ENCODE assay signal across 15 mouse cellular contexts in the genomic region with DNA sequence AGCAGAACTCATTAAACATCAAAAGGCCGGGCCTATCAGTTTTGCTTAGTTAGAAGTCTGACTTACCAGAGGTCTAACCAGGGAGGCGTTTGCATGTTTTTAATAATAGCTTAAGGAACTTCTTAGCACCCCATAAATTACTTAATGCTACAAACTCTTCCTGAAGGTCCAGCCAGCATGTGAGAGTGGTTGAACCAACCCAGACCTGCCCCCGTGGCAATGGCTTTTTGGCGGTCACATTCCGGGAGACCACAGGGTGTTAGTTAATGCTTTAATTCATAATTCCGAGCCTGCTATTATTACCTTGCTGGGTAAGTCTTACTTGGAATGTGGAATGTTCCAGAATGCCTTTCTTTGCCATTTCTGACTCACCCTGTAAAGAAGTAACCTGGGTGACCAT.
DNase-seq lines count a peak whose midpoint lies in the region; ATAC-seq lines count a peak whose summit lies in the region.
"Had no signal": no experiment of that assay in that cellular context is flagged by ENCODE, and none has a peak within 500 bp of the region (broad histone marks: within the 10 kb centered on the region; RNA-seq: fewer than 3 reads in every experiment).

No protein-coding gene starts in this region.

- peaks cover 4 to 5% of the 10 kb centered on the region in 2 experiments; a peak in 3 of 4 replicates for H3K4me1 ChIP-seq in heart, embryonic 14.5 days (ENCODE audit: control insufficient read depth in 2 of 2, insufficient read depth in 2 of 2, low read length in 2 of 2)
- no peaks in the 10 kb centered on the region for H3K4me1 ChIP-seq in lung, embryonic 15.5 days
- peaks cover 15% of the 10 kb centered on the region for H3K4me1 ChIP-seq in forebrain, embryonic 15.5 days
- H3K4me1 ChIP-seq: hindbrain, embryonic 15.5 days; liver, embryonic 12.5 days had no signal

- H3K27ac ChIP-seq in heart, embryonic 14.5 days (replicated peaks in 1 of 2; ENCODE audit: control insufficient read depth in 1 of 2, insufficient read depth in 1 of 2, low read depth in 2 of 2, low read length in 2 of 2) = no peak overlapping the region
- no peak overlapping the region for H3K27ac ChIP-seq in lung, embryonic 15.5 days
- no peak overlapping the region for H3K27ac ChIP-seq in forebrain, embryonic 15.5 days (replicated peaks)
- H3K27ac ChIP-seq: hindbrain, embryonic 15.5 days; liver, embryonic 12.5 days had no signal

- 0 out of 2 replicates have a peak overlapping the region, but pooled peaks have one; percentile 22 for H3K4me2 ChIP-seq in heart, embryonic 14.5 days (ENCODE audit: low read length)
- H3K4me2 ChIP-seq in lung, embryonic 15.5 days = 0 out of 2 replicates have a peak overlapping the region, but pooled peaks have one; percentile 1
- peak overlapping the region; percentile 24 for H3K4me2 ChIP-seq in forebrain, embryonic 15.5 days (replicated peaks)
- H3K4me2 ChIP-seq: hindbrain, embryonic 15.5 days; liver, embryonic 12.5 days had no signal

- no peaks in the 10 kb centered on the region for H3K27me3 ChIP-seq in heart, embryonic 14.5 days (ENCODE audit: control insufficient read depth, insufficient read depth, low read length)
- no peaks in the 10 kb centered on the region for H3K27me3 ChIP-seq in lung, embryonic 15.5 days
- no peaks in the 10 kb centered on the region for H3K27me3 ChIP-seq in forebrain, embryonic 15.5 days
- H3K27me3 ChIP-seq: hindbrain, embryonic 15.5 days; liver, embryonic 12.5 days had no signal

- WGBS in heart, embryonic 14.5 days = 82% methylated on average over 6 of the region's 6 CpGs
- WGBS in lung, embryonic 15.5 days = 43% methylated on average over 6 of the region's 6 CpGs
- 53% methylated on average over 6 of the region's 6 CpGs for WGBS in forebrain, embryonic 15.5 days

- no peak for ATAC-seq in heart, embryonic 14.5 days (ENCODE audit: insufficient number of reproducible peaks, insufficient read depth, low FRiP score, low read depth)
- no peak for ATAC-seq in lung, embryonic 15.5 days (ENCODE audit: borderline replicate concordance, extremely low read depth, low FRiP score, low TSS enrichment)
- peak; percentile 44 for ATAC-seq in forebrain, embryonic 15.5 days (replicated peaks)
- no peak for ATAC-seq in monocyte, adult 5-6 weeks (replicated peaks; ENCODE audit: insufficient number of reproducible peaks, low FRiP score, low TSS enrichment, poor library complexity, severe bottlenecking)
- ATAC-seq: activated CD4-positive, CD25-positive, alpha-beta regulatory T cell, adult 4 months; intestine, postnatal 0 days; liver, embryonic 12.5 days; lung, postnatal 0 days had no signal

- no peaks in the 10 kb centered on the region for H3K36me3 ChIP-seq in heart, embryonic 14.5 days (ENCODE audit: control insufficient read depth, insufficient read depth, low read length)
- H3K36me3 ChIP-seq in lung, embryonic 15.5 days = no peaks in the 10 kb centered on the region
- no peaks in the 10 kb centered on the region for H3K36me3 ChIP-seq in forebrain, embryonic 15.5 days
- H3K36me3 ChIP-seq: hindbrain, embryonic 15.5 days; liver, embryonic 12.5 days had no signal

- no peaks in the 10 kb centered on the region for H3K9me3 ChIP-seq in heart, embryonic 14.5 days (ENCODE audit: control insufficient read depth, low read length)
- no peaks in the 10 kb centered on the region for H3K9me3 ChIP-seq in lung, embryonic 15.5 days
- H3K9me3 ChIP-seq in forebrain, embryonic 15.5 days = no peaks in the 10 kb centered on the region
- H3K9me3 ChIP-seq: hindbrain, embryonic 15.5 days; liver, embryonic 12.5 days had no signal

- intact Hi-C loops in heart, postnatal 36 days (cut with DNase I) = no loop called here

- no peak overlapping the region for H3K4me3 ChIP-seq in heart, embryonic 14.5 days (ENCODE audit: control insufficient read depth in 1 of 2, insufficient read depth in 1 of 2, low read depth in 1 of 2, low read length in 2 of 2)
- no peak overlapping the region for H3K4me3 ChIP-seq in lung, embryonic 15.5 days
- no peak overlapping the region for H3K4me3 ChIP-seq in forebrain, embryonic 15.5 days
- H3K4me3 ChIP-seq: hindbrain, embryonic 15.5 days; liver, embryonic 12.5 days had no signal

- no peak for DNase-seq in heart, postnatal 36 days
- no peak for DNase-seq in lung, postnatal 36 days
- peak; percentile 13 for DNase-seq in mesoderm, embryonic 11.5 days (ENCODE audit: low read depth, low spot score)
- DNase-seq in ovary, postnatal 10 days (ENCODE audit: low spot score) = no peak
- DNase-seq: spleen, adult 18-20 months; thymus, adult 2 months had no signal

- H3K9ac ChIP-seq in heart, embryonic 14.5 days (ENCODE audit: low read length) = no peak overlapping the region
- H3K9ac ChIP-seq in lung, embryonic 15.5 days = no peak overlapping the region
- H3K9ac ChIP-seq in forebrain, embryonic 15.5 days (replicated peaks) = no peak overlapping the region
- H3K9ac ChIP-seq: hindbrain, embryonic 15.5 days; liver, embryonic 12.5 days had no signal
